Mouse (Mus musculus) T-helper 1 cell (primary cell): ENCODE measurements around the gene Pcx.
"Not testable (repeated sequence)": the region's sequence is repeated elsewhere in the genome, so short reads cannot be mapped to it uniquely, and the experiment has no call there.

ENCODE experiments used
- in situ Hi-C: fragments of 300-600 bp; cut with MboI, MseI; formaldehyde crosslinking; loops from one replicate; pipeline ENCODE4 v1.15.1; 2025; ENCODE audit warnings: high pct_unique_total_duplicates

Pcx gene

DNA sequence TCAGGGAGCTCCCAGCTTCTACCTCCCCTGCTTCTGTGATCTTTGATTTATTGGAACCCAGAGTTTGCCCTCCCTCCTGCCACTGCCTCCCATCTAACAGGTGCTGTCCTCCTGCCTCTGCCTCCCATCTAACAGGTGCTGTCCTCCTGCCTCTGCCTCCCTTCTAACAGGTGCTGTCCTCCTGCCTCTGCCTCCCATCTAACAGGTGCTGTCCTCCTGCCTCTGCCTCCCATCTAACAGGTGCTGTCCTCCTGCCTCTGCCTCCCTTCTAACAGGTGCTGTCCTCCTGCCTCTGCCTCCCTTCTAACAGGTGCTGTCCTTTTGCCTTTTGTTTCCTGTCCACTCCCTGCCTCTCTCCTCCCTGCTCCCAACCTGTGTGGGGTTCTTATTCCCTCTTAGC lies 76.5 kb downstream of the Pcx start:
- in situ Hi-C loops: not testable (repeated sequence)

DNA sequence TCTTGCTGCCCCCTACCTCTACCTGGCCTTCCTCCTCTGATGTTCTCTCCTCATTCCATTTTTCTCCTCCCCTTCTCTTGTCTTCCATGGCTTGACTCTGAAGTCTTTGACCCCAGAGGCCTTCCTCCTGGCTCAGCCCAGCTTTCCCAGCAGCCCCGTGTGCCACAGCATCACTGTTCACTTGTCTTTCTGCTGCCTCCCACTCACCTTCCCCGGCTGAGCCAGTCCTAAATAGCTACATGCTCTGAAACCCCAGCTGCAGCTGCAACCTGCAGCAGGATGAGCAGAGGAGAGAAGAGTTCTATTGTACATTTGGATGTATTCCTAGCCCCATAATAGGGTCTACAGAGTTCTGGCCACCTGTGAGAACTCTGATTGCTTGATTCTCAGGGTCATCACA lies 77.2 kb downstream of the Pcx start:
- in situ Hi-C loops: no loop called here

DNA sequence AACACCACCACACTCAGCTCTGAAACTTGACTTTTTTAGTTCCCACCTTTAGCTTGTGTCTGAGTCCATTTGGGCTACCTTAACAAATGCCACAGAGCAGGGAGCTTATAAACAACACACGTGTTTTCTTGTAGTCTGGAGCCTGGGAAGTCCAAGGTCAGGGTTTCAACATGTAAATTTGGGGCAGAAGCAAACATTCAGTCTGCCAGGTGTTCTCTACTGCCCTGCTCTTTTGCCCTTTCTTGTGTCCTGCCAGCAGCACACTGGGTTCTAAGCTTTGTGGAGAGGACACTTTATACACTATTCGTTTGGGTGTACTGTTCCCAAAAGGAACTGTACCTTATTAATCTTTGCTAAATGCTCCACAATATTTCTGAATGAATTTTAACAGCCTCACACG lies 78.2 kb downstream of the Pcx start:
- in situ Hi-C loops: no loop called here

DNA sequence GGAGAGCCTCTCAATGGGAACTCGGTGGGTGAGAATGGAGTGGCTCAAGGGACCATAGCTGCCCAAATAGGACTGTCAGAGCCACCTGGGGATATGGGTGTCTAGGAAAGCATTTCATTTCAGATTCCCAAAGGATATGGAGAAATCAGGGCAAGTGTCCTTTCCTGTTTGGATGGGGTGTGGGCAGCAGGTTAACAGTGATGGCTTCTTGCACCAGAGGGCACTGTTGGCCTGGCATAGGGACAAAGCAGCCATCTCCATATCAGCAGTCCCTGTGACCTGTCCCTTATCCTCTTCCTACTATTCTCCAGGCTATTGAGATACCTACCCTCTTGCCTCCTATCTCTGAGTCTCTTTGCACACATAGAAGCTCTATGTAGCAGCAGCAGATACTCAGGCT lies 78.8 kb downstream of the Pcx start:
- in situ Hi-C loops: no loop called here

DNA sequence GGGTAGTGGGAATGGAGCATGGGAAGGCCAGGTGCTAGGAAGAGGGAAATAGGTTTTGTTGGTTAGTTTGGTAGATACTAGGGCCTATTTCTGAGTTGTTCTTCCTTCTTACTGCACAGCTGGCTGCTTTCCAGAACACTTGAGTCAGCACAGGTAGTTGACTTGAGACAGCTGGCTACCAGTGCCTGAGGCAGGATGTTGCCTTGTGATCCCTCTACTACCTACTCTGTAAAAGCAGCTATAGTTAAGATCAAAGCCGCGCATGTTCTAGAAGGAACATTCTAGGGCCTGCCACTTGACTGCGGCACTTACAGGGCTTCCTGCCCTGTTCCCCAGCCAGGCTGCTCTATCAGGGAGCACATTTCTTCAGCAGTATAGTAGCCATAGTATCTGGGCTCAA lies 79.8 kb downstream of the Pcx start:
- in situ Hi-C loops: no loop called here

DNA sequence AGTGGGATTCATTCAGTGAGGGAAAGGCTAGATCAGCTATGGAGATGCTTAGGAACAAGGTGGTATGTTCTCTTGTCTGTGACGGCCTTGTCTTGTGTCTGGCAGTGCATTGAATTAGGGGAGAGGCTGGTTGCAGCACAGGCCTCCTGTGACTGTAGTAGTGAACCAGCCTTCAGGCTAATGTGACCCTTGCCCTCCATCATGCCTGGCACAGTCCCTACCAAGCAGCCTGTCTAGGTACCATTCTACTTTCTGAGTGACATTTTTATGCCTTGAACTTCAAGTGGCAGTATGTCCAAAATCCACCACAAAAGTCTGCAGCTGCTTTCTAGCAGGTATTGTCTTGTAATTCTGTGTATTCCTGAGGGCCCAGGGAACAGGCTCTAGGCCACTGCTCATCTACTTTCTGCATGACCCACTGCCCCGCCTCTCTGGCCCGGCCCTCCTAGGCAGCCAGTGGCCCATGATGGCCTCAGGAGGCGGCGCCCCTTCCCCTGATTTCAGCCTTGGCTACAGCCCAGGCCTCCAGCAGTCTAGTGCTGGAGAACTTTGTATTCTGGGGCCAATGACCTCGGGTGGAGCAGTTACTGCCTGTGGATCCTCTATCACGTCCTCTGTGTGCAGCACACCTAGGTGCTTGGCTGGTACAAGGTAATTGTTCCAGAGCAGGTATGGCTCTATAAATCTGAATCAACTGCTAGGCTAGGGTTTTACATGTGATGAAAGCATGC lies 83.7 kb downstream of the Pcx start:
- in situ Hi-C loops: no loop called here

DNA sequence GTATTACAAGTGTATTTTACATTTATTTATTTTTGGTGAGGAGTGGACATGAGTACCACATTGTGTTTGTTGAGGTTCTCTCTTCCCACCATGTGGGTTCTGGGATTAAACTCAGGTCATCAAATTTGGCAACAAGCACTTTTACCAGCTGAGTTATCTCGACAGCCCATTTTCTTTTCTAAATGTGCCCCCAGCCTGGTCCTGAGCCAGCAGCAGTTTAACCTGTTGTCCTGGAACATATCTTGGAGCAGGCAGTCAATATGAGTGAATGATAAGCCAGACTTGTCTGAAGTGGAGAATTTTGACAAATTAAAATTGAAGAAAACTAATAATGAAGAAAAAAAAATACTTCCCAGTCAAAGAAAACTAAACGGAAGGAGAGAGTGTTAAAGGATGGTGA lies 85.8 kb downstream of the Pcx start:
- in situ Hi-C loops: no loop called here

DNA sequence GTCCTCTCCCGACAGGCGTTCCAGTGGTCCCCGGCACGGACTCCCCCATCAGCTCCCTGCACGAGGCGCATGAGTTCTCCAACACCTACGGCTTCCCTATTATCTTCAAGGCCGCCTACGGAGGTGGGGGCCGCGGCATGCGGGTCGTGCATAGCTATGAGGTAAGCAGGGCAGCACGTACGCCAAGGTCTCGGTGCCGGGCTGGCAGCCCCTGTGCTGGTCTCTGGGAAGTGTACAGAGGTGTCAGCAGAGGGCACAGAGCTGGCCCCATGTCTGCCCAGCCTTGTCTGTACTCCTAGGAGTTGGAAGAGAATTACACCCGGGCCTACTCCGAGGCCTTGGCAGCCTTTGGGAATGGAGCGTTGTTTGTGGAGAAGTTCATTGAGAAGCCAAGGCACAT lies 92.2 kb downstream of the Pcx start:
- in situ Hi-C loops: no loop called here

DNA sequence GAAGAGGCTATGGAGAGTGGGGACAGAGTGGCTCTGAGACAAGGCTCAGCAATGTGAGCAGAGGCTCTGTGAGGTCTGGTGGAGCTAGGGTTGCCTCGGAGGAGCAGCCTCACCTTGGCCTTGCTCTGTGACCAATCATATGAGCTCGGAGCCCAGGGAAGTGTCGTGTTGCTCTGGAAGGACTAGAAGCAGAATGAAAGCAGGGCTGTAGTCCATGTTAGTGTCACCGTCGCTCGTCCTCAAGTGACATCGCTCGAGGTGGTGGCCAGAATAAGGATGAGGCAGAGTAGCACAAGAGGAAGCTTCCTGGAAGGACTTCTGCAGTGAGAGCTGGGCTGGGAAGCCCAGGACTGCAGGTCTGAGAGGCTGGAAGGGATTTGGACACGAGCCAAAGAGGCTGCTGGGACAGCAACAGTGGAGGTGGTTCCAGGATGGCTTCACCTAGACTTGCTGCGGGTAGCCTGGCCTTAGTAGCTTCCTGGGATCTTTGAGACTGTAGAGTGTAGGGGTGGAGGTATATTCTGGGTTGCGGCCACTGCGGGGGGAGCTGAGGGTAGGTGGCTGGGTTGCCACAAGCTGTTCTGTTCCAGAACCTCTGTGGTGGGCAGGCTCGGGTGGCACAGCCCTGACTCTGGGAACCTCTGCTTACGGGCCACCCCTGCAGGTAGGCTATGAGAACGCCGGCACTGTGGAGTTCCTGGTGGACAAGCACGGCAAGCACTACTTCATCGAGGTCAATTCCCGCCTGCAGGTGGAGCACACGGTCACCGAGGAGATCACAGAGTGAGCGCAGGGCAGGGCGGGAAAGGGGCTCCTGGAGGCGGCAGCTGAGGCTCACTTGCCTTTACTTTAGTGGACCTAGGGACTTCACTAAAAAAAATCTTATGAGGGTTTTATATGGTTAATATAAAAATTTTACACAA lies 93.8 kb downstream of the Pcx start:
- in situ Hi-C loops: no loop called here

DNA sequence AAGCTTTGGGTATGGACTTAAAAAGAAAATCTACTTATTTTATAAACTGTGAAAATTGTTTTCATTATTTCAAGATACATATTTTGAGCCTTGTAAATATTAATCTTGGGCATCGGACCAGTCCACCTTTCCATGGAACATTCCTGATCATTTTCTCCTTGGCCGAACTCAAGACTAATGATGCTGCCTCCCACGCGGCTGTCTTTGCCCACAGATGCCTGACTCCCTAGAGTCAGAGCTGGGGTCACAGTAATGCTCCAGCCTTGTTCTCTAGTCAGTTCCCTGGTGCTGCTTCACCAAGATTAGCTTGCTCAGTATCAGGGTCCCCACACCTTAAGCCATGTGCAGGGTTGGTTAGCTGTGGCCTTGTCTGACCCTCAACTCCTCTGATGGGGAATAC lies 95.4 kb downstream of the Pcx start:
- in situ Hi-C loops: no loop called here

DNA sequence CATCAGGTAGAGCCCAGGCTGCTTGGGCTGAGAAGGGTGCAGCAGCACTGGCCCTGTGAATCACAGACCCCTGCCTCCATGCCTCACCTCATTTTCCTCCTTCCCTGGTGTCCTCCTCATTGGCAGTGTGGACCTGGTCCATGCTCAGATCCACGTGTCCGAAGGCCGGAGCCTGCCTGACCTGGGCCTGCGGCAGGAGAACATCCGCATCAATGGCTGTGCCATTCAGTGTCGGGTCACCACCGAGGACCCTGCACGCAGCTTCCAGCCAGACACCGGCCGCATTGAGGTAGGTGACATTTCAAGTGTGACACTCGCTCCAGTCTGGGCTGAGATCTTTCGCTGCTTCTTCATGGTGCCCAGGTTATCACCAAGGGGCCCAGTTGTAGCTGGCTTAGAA lies 97.1 kb downstream of the Pcx start:
- in situ Hi-C loops: no loop called here

DNA sequence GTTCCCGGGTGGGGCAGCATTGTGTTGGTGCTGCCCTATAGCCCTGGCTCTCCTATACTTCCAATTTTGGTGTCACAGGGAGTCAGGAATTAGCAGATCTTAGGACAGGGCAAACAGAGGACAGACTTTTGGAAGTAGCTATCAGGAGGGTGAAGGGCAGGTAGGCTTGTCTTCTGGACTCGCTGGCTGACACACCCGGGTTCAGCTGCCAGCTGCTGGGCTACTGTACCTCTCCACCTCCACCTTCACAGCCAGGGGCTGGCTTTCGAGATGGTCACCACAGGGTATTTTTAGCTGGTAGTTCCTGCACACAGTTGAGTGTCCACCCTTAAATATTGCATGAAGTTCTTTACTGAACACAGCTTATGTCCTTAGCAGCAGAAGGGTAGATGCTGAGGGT lies 98.2 kb downstream of the Pcx start:
- in situ Hi-C loops: no loop called here

DNA sequence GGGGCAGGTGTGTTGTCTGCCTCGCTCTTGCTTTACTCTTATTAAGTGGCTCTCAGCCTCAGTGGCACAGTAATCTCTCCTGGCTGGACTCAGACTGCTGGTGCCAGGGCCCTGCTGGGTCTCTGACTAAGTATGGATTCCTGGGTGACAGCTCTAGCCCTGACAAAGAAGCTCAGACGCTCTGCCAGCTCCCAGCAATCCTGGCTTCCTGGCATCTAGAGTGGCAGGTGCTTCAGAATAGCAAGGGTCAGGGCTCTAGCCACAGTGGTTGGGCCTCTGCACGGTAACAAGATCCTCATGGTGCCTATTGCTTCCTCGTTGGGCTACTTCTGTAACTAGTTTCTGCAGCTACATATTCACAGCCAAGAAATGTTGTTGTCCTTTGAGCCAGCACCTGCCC lies 99.8 kb downstream of the Pcx start:
- in situ Hi-C loops: no loop called here

DNA sequence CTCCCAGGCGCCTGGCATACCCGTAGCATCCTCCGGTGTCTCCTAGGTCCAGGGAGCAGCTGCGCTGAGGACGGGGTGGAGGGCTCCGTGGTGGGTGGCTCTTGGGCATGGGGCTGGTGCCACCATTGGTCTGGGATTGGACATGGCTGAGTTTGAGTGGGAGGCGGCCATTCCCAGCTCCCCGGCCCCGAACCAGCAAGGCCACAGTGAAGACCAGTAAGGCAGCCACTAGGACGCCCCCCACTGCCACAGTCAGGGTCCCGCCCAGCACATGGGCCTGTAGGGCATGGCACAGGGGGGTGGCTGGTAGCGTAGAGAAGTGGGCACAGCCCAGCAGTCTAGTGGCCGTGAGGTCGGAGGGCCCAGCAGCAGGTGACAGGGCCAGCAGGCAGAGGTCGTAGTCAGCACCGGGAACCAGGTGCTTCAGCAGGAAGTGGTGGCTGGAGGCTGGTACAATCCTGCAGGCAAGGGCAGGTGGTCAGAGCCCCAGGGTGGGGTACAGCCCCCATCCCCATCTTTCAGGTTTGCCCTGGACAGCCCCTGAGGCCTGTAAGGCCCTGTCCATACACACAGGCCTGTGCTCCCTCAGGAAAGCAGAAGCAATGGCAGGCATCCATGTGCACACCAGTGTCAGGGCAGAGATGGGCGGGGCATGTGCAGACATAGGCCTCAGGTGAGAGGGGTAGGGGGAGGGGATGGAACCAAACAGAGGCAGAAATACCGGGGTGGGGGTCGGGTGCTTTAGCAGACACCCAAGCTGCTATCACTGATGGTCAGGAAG lies 102.1 kb downstream of the Pcx start:
- in situ Hi-C loops: no loop called here

DNA sequence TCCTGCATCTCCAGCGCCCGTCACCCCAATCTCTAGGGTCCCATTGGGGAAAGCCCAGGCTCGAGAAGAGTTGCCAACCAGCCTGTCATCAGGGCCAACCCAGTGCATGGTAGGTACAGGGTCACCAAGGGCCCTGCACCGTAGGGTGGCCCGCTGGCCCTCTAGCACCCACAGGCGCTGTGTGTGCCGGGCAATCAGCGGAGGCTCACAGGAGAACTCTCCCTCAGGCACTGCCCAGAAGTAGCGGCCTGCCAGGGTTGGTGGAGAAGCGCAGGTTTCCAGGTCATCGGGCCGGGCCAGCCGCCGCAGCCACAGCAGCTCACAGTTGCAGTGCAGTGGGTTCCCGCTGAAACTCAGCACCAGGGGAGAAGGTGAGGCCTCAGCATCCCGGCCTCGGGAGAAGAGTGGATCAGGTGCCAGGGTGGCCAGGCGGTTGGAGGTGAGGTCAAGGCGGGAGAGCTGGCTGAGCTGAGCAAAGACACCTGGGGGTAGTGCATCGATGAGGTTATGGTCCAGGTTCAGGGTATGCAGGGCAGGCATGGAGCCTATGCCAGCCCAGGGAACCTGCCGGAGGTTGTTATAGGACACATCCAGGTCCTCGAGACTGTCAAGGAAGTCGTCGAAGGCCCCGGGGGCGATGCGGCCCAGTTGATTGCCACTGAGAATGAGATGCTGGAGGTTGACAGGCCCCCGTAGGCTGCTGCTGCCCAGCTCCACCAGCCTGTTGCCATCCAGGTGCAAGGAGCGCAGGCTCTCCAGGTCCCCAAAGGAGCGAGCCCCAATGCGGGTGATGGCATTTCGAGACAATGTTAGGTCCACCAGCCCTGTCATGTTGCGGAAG lies 103.4 kb downstream of the Pcx start:
- in situ Hi-C loops: no loop called here

DNA sequence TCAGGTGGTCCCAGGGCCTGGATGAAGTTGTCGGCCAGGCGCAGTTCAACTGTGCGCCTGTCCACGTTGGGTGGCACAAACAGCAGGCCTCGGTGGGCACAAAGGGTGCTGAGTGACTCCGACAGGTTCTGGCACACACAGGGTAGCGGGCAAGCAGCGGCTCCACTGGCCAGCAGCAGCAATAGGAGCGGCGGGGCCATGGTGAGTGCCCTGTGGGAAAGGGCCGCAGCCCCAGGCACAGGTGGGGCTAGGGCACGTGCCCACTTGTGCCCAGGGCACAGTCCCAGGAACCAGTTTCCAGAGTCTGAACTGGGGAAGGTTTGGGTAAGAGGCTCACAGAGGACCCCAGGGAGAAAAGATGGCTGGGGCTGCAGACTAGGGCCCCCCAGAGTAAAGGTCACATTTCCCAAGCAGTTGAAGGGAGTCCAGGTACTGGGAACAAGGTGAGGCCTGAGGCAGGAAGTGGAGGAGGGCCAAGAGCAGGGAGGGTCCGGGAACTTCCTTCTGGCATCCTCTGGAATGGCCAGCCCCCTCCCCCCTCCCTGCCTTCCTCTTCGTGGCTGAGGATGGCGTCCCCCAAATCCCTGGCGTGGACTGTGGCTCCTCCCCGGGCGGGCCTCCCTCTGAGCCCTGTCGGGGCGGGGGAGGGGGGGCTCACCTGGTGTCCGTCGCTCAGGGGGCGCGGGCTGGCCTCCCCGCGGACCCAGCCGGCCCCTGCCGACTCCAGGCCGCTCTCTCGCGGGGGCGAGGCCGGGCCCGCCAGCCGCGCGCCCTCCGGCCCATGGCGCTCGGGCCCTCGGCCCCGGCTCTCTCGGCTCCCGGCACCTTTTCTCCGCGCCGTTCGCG lies 104.3 kb downstream of the Pcx start:
- in situ Hi-C loops: no loop called here

DNA sequence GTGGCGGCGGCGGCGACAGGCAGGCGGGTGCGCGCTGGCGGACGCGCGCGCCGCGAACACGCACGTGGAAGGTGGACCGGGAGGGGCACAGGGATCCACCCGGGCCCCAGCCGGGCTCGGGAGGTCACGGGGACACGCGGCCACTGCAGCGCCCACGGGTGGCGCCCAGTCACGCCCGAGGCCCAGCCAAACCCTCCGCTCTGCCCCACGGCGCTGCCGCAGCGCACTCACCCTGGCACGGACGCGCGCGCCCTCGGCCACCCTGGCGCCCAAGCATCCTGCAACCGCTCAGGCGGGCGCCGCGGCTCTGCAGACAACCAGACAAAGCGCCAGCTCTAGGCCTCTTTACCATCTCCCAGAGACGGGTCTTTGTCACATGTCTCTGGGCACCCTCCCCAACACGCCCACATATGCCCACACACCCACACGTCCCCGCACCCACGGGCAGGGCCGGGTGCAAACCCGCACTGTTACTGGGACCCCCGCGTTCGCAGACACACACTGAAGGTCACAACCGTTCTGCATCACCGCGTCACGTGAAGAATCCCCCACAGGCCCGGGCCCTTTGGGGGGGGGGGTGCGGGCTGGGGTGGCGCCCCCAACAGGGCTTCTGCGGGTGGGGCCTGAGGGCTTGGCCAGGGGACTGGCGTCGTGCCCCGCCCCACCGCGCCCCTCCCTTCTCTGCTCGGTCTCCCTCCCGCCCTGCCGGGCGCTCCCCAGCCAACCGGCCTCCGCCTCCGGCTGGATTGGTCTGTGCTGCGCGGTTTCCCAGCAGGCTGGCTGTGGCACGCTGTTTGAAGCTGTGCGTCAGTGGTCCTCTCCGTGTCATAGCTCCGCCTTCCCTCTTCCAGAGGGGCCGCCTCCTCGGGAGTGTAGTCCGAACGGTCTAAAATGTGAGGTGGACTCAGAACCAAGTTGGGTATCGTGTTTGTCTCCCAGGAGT lies 105.2 kb downstream of the Pcx start, which contains the start of gene Lrfn4:
Gene Lrfn4, minus strand, starts transcription at position 517 of the 943 bp plus-strand sequence.
- in situ Hi-C loops: no loop called here

DNA sequence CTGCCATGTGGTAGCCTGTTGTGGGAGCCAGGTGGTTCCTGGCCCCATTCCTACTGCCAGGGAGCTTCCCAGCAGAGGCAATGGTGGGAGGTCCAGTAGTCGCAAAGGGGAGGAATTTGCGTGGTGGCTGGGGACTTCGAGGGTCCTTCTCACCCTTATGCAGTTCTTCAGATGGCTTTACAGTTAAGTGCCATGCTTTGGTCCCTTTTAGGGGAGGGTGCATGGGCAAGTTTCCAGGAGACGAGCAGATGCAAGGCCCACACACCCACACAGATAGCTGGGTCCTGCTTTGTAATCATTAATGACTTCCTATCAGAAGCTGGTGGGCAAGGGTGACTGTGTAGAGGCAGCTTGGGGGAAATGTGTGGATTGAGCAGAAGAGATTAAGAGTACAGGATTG lies 106.3 kb downstream of the Pcx start:
- in situ Hi-C loops: no loop called here

DNA sequence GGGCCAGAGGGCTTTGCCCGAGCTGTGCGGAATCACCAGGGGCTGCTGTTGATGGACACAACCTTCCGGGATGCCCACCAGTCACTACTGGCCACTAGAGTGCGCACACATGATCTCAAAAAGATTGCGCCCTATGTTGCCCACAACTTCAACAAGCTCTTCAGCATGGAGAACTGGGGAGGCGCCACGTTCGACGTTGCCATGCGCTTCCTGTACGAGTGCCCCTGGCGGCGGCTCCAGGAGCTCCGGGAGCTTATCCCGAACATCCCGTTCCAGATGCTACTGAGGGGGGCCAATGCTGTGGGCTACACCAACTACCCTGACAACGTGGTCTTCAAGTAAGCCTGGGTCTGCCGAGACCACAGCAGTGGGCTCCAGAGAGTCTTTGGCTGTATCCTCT lies 107.9 kb downstream of the Pcx start:
- in situ Hi-C loops: no loop called here
